Mouse (Mus musculus) erythroblast, embryonic 14.5 days (primary cell): ENCODE data around the gene Arhgap28. TPM values are rescaled to one million over a fixed set of nuclear protein-coding genes. Genes with fewer than 3 reads are reported as not detected.

Experiments used
- H3K27me3 ChIP-seq: 2 replicates; pipeline ENCODE4 v1.6.1; 2012; ENCODE audit warnings: inconsistent platforms; ENCODE audit not compliant: control insufficient read depth
- H3K36me3 ChIP-seq: 2 replicates; pipeline ENCODE4 v1.6.1; 2012; ENCODE audit warnings: mild to moderate bottlenecking, inconsistent platforms; ENCODE audit not compliant: control insufficient read depth
- H3K4me1 ChIP-seq: 2 replicates; pipeline ENCODE4 v1.6.1; 2012; ENCODE audit warnings: inconsistent platforms; ENCODE audit not compliant: control insufficient read depth
- H3K4me3 ChIP-seq: replicated peaks from 2 replicates; pipeline ENCODE3; 2012; ENCODE audit warnings: moderate library complexity, mild to moderate bottlenecking, inconsistent platforms
- H3K9me3 ChIP-seq: 2 replicates; pipeline ENCODE4 v1.6.1; 2012; ENCODE audit warnings: low read length, inconsistent platforms, mixed read lengths; ENCODE audit not compliant: control insufficient read depth
- GATA1 ChIP-seq: IDR thresholded peaks from 2 replicates; pipeline ENCODE4 v1.6.1; 2012; ENCODE audit warnings: low read length, inconsistent platforms, mixed read lengths
- TAL1 ChIP-seq: IDR thresholded peaks from 3 replicates; pipeline ENCODE4 v1.6.1; 2012; ENCODE audit warnings: low read length, inconsistent platforms, mixed read lengths
- polyA plus RNA-seq: library from polyadenylated mRNA; stranded (reverse); fragments of >175 nt; gene quantifications from 2 replicates; pipeline ENCODE4 v1.2.3, GENCODE M21; 2012

The Arhgap28 gene
- polyA plus RNA-seq, 1 experiment: not detected

GRCm38 (mm10) chr17:67907532-67908054 is 96.3 kb downstream of the Arhgap28 start:
- Histone ChIP-seq H3K4me1 (no peaks in the 10 kb centered on the region), H3K27me3 (no peaks in the 10 kb centered on the region), H3K9me3 (no peaks in the 10 kb centered on the region), H3K4me3 (no peak overlapping the region), H3K36me3 (no peaks in the 10 kb centered on the region)
- TF ChIP-seq TAL1 (no peak), GATA1 (no peak)

GRCm38 (mm10) chr17:67906236-67906635 is 97.7 kb downstream of the Arhgap28 start:
- H3K27me3 ChIP-seq: no peaks in the 10 kb centered on the region

GRCm38 (mm10) chr17:67904315-67904944 is 99.5 kb downstream of the Arhgap28 start:
- H3K4me1 ChIP-seq: no peaks in the 10 kb centered on the region
- H3K27me3 ChIP-seq: no peaks in the 10 kb centered on the region
- H3K4me3 ChIP-seq: no peak overlapping the region
- H3K36me3 ChIP-seq: no peaks in the 10 kb centered on the region
- TF ChIP-seq GATA1 (no peak), TAL1 (no peak)
- no peaks in the 10 kb centered on the region for H3K9me3 ChIP-seq

More at GRCm38 (mm10) chr17:67906236-67906635, 97.7 kb downstream of the Arhgap28 start:
- Histone ChIP-seq H3K4me1 (no peaks in the 10 kb centered on the region), H3K4me3 (no peak overlapping the region), H3K9me3 (no peaks in the 10 kb centered on the region), H3K36me3 (no peaks in the 10 kb centered on the region)
- TF ChIP-seq TAL1 (no peak), GATA1 (no peak)

GRCm38 (mm10) chr17:67902847-67903246 is 101.1 kb downstream of the Arhgap28 start:
- no peaks in the 10 kb centered on the region for H3K36me3 ChIP-seq
- TF ChIP-seq TAL1 (no peak), GATA1 (no peak)
- H3K4me3 ChIP-seq: no peak overlapping the region
- no peaks in the 10 kb centered on the region for H3K4me1 ChIP-seq
- no peaks in the 10 kb centered on the region for H3K27me3 ChIP-seq
- H3K9me3 ChIP-seq: no peaks in the 10 kb centered on the region

GRCm38 (mm10) chr17:67901161-67901560 is 102.8 kb downstream of the Arhgap28 start:
- Histone ChIP-seq H3K4me1 (no peaks in the 10 kb centered on the region), H3K27me3 (no peaks in the 10 kb centered on the region), H3K4me3 (no peak overlapping the region), H3K36me3 (no peaks in the 10 kb centered on the region), H3K9me3 (no peaks in the 10 kb centered on the region)
- TF ChIP-seq GATA1: no peak
- TF ChIP-seq TAL1: no peak

- Histone ChIP-seq H3K27me3 (no peaks in the 10 kb centered on the region), H3K9me3 (no peaks in the 10 kb centered on the region), H3K4me1 (no peaks in the 10 kb centered on the region), H3K4me3 (no peak overlapping the region), H3K36me3 (no peaks in the 10 kb centered on the region)
- no peak for TF ChIP-seq GATA1
- no peak for TF ChIP-seq TAL1
Observed at GRCm38 (mm10) chr17:67899376-67899775, 104.5 kb downstream of the Arhgap28 start.

- TF ChIP-seq TAL1 (no peak), GATA1 (no peak)
- H3K36me3 ChIP-seq: no peaks in the 10 kb centered on the region
- no peak overlapping the region for H3K4me3 ChIP-seq
- H3K4me1 ChIP-seq: no peaks in the 10 kb centered on the region
- no peaks in the 10 kb centered on the region for H3K9me3 ChIP-seq
- H3K27me3 ChIP-seq: no peaks in the 10 kb centered on the region
Observed at GRCm38 (mm10) chr17:67896413-67896812, 107.5 kb downstream of the Arhgap28 start.

GRCm38 (mm10) chr17:67889481-67890325 is 114.2 kb downstream of the Arhgap28 start:
- TF ChIP-seq TAL1 (no peak), GATA1 (no peak)
- Histone ChIP-seq H3K4me1 (no peaks in the 10 kb centered on the region), H3K4me3 (no peak overlapping the region), H3K9me3 (no peaks in the 10 kb centered on the region), H3K27me3 (no peaks in the 10 kb centered on the region), H3K36me3 (no peaks in the 10 kb centered on the region)

- H3K4me3 ChIP-seq: no peak overlapping the region
- no peak for TF ChIP-seq TAL1
- TF ChIP-seq GATA1: no peak
- no peaks in the 10 kb centered on the region for H3K27me3 ChIP-seq
- no peaks in the 10 kb centered on the region for H3K36me3 ChIP-seq
- H3K4me1 ChIP-seq: no peaks in the 10 kb centered on the region
- H3K9me3 ChIP-seq: no peaks in the 10 kb centered on the region
Observed at GRCm38 (mm10) chr17:67888081-67888480, 115.8 kb downstream of the Arhgap28 start.

- H3K36me3 ChIP-seq: no peaks in the 10 kb centered on the region
- H3K4me3 ChIP-seq: no peak overlapping the region
- TF ChIP-seq GATA1 (no peak), TAL1 (no peak)
- no peaks in the 10 kb centered on the region for H3K4me1 ChIP-seq
- H3K27me3 ChIP-seq: no peaks in the 10 kb centered on the region
- H3K9me3 ChIP-seq: no peaks in the 10 kb centered on the region
Observed at GRCm38 (mm10) chr17:67886326-67886725, 117.6 kb downstream of the Arhgap28 start.
